Mouse (Mus musculus): ENCODE measurements around the gene Rps6kc1. TPM values are rescaled to one million over a fixed set of nuclear protein-coding genes. Genes with fewer than 3 reads are reported as not detected.

The Rps6kc1 gene
- total and polyA plus RNA-seq, 3 experiments: 7.8 to 18.0 (median 12.5) TPM

- TF ChIP-seq KAT2A (IDR thresholded peaks at IDR 0.05; ENCODE audit: insufficient replicate concordance, low read length) (no peak), ZC3H11A (IDR thresholded peaks at IDR 0.05; ENCODE audit: low read depth, low read length) (no peak), TCF12 (IDR thresholded peaks at IDR 0.05; ENCODE audit: low read depth, low read length) (no peak), MAZ (IDR thresholded peaks at IDR 0.05; ENCODE audit: low read depth, low read length) (no peak), ZNF384 (IDR thresholded peaks at IDR 0.05; ENCODE audit: low read depth, low read length) (no peak), CHD2 (IDR thresholded peaks at IDR 0.05; ENCODE audit: low read length) (no peak), ETS1 (conservative IDR thresholded peaks at IDR 0.05; ENCODE audit: low read depth, low read length) (no peak), EP300 (IDR thresholded peaks at IDR 0.05; ENCODE audit: low read length) (no peak), E2F4 (IDR thresholded peaks at IDR 0.05; ENCODE audit: insufficient replicate concordance, low read depth, low read length) (no peak), MEF2A (IDR thresholded peaks at IDR 0.05; ENCODE audit: borderline replicate concordance, low read depth, low read length) (no peak), POLR2A (IDR thresholded peaks at IDR 0.05; ENCODE audit: low read depth, low read length) (no peak), MXI1 (IDR thresholded peaks at IDR 0.05; ENCODE audit: low read depth, low read length) (no peak), PAX5 (IDR thresholded peaks at IDR 0.05; ENCODE audit: low read length) (no peak), MYC (IDR thresholded peaks at IDR 0.05; ENCODE audit: low read depth, low read length) (no peak), IRF4 (IDR thresholded peaks at IDR 0.05; ENCODE audit: low read depth, low read length) (no peak), SMC3 (IDR thresholded peaks at IDR 0.05; ENCODE audit: low read depth, low read length) (no peak), CHD1 (IDR thresholded peaks at IDR 0.05; ENCODE audit: low read depth, low read length) (no peak), RCOR1 (conservative IDR thresholded peaks at IDR 0.05; ENCODE audit: low read depth, low read length) (no peak), HCFC1 (IDR thresholded peaks at IDR 0.05; ENCODE audit: low read depth, low read length) (no peak), JUND (conservative IDR thresholded peaks at IDR 0.05; ENCODE audit: low read depth, low read length) (no peak)
- Histone ChIP-seq H3K9ac (ENCODE audit: insufficient read depth, low read depth) (no peak overlapping the region), H3K79me2 (replicated peaks; ENCODE audit: control insufficient read depth, extremely low read depth, insufficient read depth, poor library complexity, severe bottlenecking) (no peaks in the 10 kb centered on the region), H3K27ac (ENCODE audit: insufficient read depth, low read depth) (no peak overlapping the region), H3K27me3 (replicated peaks) (no peaks in the 10 kb centered on the region), H3K4me3 (replicated peaks in 1 of 3; ENCODE audit: low read depth in 2 of 3, low read length in 2 of 3, poor library complexity in 1 of 3) (no peak overlapping the region), H3K4me1 (ENCODE audit: control insufficient read depth in 1 of 2, insufficient read depth in 2 of 2) (no peaks in the 10 kb centered on the region), H3K4me2 (ENCODE audit: insufficient read depth, low read depth, poor library complexity, severe bottlenecking) (no peak overlapping the region), H3K36me3 (replicated peaks in 1 of 2; ENCODE audit: control insufficient read depth in 1 of 2, insufficient read depth in 1 of 2, low read length in 1 of 2) (peaks cover 0 to 42% of the 10 kb centered on the region in 2 experiments), H3K9me3 (replicated peaks; ENCODE audit: low read length) (no peaks in the 10 kb centered on the region)
- DNase-seq (ENCODE audit: extremely low read depth): no peak
- in situ Hi-C loops (cut with MboI; ENCODE audit: low pct_ligation_motif_present, low pct_unique_long_range_greater_than_20kb, low sequenced_read_pairs): no loop called here
- dilution Hi-C loops (cut with MboI; ENCODE audit: extremely low pct_ligation_motif_present, extremely low pct_unique_long_range_greater_than_20kb, low sequenced_read_pairs): no loop called here
Observed at GRCm38 (mm10) chr1:190791638-190792037, 119.9 kb downstream of the Rps6kc1 start.

DNA sequence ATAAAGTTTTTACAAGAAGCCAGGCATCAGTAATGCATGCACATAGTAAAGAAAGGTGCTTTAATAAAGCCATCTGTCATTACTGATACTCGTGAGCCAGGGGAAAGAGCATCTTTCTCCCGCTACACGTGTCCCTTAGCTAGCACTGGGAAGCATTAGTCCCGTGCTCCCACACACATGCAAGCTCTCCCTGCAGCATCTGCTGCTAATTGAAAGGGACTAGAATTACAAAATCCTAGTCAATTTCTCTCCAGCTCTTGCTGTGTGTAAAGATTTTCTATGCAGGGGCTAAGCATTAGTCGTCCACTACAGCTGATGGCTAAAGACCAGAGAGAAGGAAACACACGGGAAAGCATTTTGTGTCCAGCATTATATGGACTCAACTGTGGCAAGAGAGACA is 120.8 kb downstream of the Rps6kc1 start:
- dilution Hi-C loops (cut with MboI; ENCODE audit: extremely low pct_ligation_motif_present, extremely low pct_unique_long_range_greater_than_20kb, low sequenced_read_pairs) (no loop called here), in situ Hi-C loops (cut with MboI; ENCODE audit: low pct_ligation_motif_present, low pct_unique_long_range_greater_than_20kb, low sequenced_read_pairs) (no loop called here)
- H3K4me3 ChIP-seq (replicated peaks in 1 of 3; ENCODE audit: low read depth in 2 of 3, low read length in 2 of 3, poor library complexity in 1 of 3): no peak overlapping the region
- no peak for TF ChIP-seq MAX (IDR thresholded peaks at IDR 0.05; ENCODE audit: low read length)
- no peak for TF ChIP-seq NRF1 (IDR thresholded peaks at IDR 0.05; ENCODE audit: low read depth, low read length)
- TF ChIP-seq MAZ (IDR thresholded peaks at IDR 0.05; ENCODE audit: low read depth, low read length): no peak
- no peak for TF ChIP-seq POLR2AphosphoS2 (IDR thresholded peaks at IDR 0.05; ENCODE audit: low read depth, low read length)
- TF ChIP-seq PAX5 (IDR thresholded peaks at IDR 0.05; ENCODE audit: low read length): no peak
- no peak for TF ChIP-seq MEF2A (IDR thresholded peaks at IDR 0.05; ENCODE audit: borderline replicate concordance, low read depth, low read length)
- no peak for TF ChIP-seq TBP (conservative IDR thresholded peaks at IDR 0.05; ENCODE audit: low read depth, low read length)
- TF ChIP-seq E2F4 (IDR thresholded peaks at IDR 0.05; ENCODE audit: insufficient replicate concordance, low read depth, low read length): no peak
- no peak for TF ChIP-seq IRF4 (IDR thresholded peaks at IDR 0.05; ENCODE audit: low read depth, low read length)
- TF ChIP-seq CTCF (conservative IDR thresholded peaks at IDR 0.05 in 1 of 2, IDR thresholded peaks at IDR 0.05 in 1 of 2; ENCODE audit: low read depth in 2 of 2, low read length in 2 of 2): no peak
- no peak for TF ChIP-seq EP300 (IDR thresholded peaks at IDR 0.05; ENCODE audit: low read length)
- TF ChIP-seq SIN3A (IDR thresholded peaks at IDR 0.05; ENCODE audit: low read length): no peak
- TF ChIP-seq MAFK (IDR thresholded peaks at IDR 0.05; ENCODE audit: insufficient replicate concordance, low read length): no peak
- no peak for TF ChIP-seq KAT2A (IDR thresholded peaks at IDR 0.05; ENCODE audit: insufficient replicate concordance, low read length)
- TF ChIP-seq ZNF384 (IDR thresholded peaks at IDR 0.05; ENCODE audit: low read depth, low read length): no peak
- no peak for TF ChIP-seq RCOR1 (conservative IDR thresholded peaks at IDR 0.05; ENCODE audit: low read depth, low read length)
- no peak for TF ChIP-seq USF1 (IDR thresholded peaks at IDR 0.05; ENCODE audit: low read depth, low read length)
- TF ChIP-seq RAD21 (IDR thresholded peaks at IDR 0.05; ENCODE audit: low read depth, low read length): no peak
- TF ChIP-seq HCFC1 (IDR thresholded peaks at IDR 0.05; ENCODE audit: low read depth, low read length): no peak
- TF ChIP-seq ZMIZ1 (IDR thresholded peaks at IDR 0.05; ENCODE audit: low read depth, low read length): no peak
- H3K9me3 ChIP-seq (replicated peaks; ENCODE audit: low read length): no peaks in the 10 kb centered on the region
- no peaks in the 10 kb centered on the region for H3K79me2 ChIP-seq (replicated peaks; ENCODE audit: control insufficient read depth, extremely low read depth, insufficient read depth, poor library complexity, severe bottlenecking)
- H3K36me3 ChIP-seq (replicated peaks in 1 of 2; ENCODE audit: control insufficient read depth in 1 of 2, insufficient read depth in 1 of 2, low read length in 1 of 2): peaks cover 0 to 43% of the 10 kb centered on the region in 2 experiments
- DNase-seq (ENCODE audit: extremely low read depth): no peak
- H3K27ac ChIP-seq (ENCODE audit: insufficient read depth, low read depth): no peak overlapping the region
- H3K4me1 ChIP-seq (ENCODE audit: control insufficient read depth in 1 of 2, insufficient read depth in 2 of 2): 0 out of 4 replicates have a peak, but pooled peaks cover 0 to 2% of the 10 kb centered on the region in 2 experiments
- H3K9ac ChIP-seq (ENCODE audit: insufficient read depth, low read depth): no peak overlapping the region
- no peaks in the 10 kb centered on the region for H3K27me3 ChIP-seq (replicated peaks)
- no peak overlapping the region; the same call in 1 of the 2 replicates for H3K4me2 ChIP-seq (ENCODE audit: insufficient read depth, low read depth, poor library complexity, severe bottlenecking)

Data from CH12.LX (cell line).